Mouse (Mus musculus): ENCODE measurements around the gene Hpse.

The Hpse gene

GRCm38 (mm10) chr5:100643991-100644535 lies 75.5 kb downstream of the Hpse start:
- in situ Hi-C loops (cut with MboI; ENCODE audit: low sequenced_read_pairs), result no loop called here

GRCm38 (mm10) chr5:100643253-100643990 lies 76.1 kb downstream of the Hpse start:
- in situ Hi-C loops (cut with MboI; ENCODE audit: low sequenced_read_pairs), result no loop called here

- in situ Hi-C loops (cut with MboI; ENCODE audit: low sequenced_read_pairs), result no loop called here
Measured at GRCm38 (mm10) chr5:100642316-100642715, 77.2 kb downstream of the Hpse start.

GRCm38 (mm10) chr5:100638483-100638882 lies 81.0 kb downstream of the Hpse start:
- in situ Hi-C loops (cut with MboI; ENCODE audit: low sequenced_read_pairs), result no loop called here

- in situ Hi-C loops (cut with MboI; ENCODE audit: low sequenced_read_pairs), result no loop called here
Measured at GRCm38 (mm10) chr5:100636794-100637544, 82.5 kb downstream of the Hpse start.

GRCm38 (mm10) chr5:100635908-100636307 lies 83.6 kb downstream of the Hpse start:
- in situ Hi-C loops (cut with MboI; ENCODE audit: low sequenced_read_pairs), result no loop called here

- in situ Hi-C loops (cut with MboI; ENCODE audit: low sequenced_read_pairs), result no loop called here
Measured at GRCm38 (mm10) chr5:100634885-100635478, 84.5 kb downstream of the Hpse start.

GRCm38 (mm10) chr5:100632540-100633129 lies 86.9 kb downstream of the Hpse start:
- in situ Hi-C loops (cut with MboI; ENCODE audit: low sequenced_read_pairs), result no loop called here

Data from CH12F3 (cell line).